Comparison of ENCODE assay signal across 12 mouse cellular contexts in genomic region chr3:155360399-155360798, GRCm38 (mm10).
DNase-seq lines count a peak whose midpoint lies in the region; ATAC-seq and TF ChIP-seq lines count a peak whose summit lies in the region.
"Had no signal": no experiment of that assay in that cellular context is flagged by ENCODE, and none has a peak within 500 bp of the region (broad histone marks: within the 10 kb centered on the region; RNA-seq: fewer than 3 reads in every experiment).

No protein-coding gene starts in this region.

- H3K27me3 ChIP-seq in forebrain, embryonic 14.5 days (replicated peaks; ENCODE audit: control insufficient read depth, insufficient read depth, low read length) = no peaks in the 10 kb centered on the region
- H3K27me3 ChIP-seq in forebrain, embryonic 11.5 days (ENCODE audit: control insufficient read depth, insufficient read depth, low read length) = no peaks in the 10 kb centered on the region
- no peaks in the 10 kb centered on the region for H3K27me3 ChIP-seq in lung, embryonic 14.5 days (ENCODE audit: insufficient read depth, low read length)
- H3K27me3 ChIP-seq: liver, embryonic 12.5 days had no signal

- no peak overlapping the region for H3K27ac ChIP-seq in forebrain, embryonic 14.5 days (ENCODE audit: low read depth, low read length)
- no peak overlapping the region for H3K27ac ChIP-seq in forebrain, embryonic 11.5 days (ENCODE audit: low read depth, low read length)
- no peak overlapping the region for H3K27ac ChIP-seq in lung, embryonic 14.5 days (ENCODE audit: low read depth)
- H3K27ac ChIP-seq: liver, embryonic 12.5 days had no signal

- H3K4me2 ChIP-seq in forebrain, embryonic 14.5 days (ENCODE audit: low read length) = no peak overlapping the region
- no peak overlapping the region for H3K4me2 ChIP-seq in forebrain, embryonic 11.5 days (ENCODE audit: low read depth, low read length, severe bottlenecking)
- no peak overlapping the region for H3K4me2 ChIP-seq in lung, embryonic 14.5 days
- H3K4me2 ChIP-seq: liver, embryonic 12.5 days had no signal

- H3K9ac ChIP-seq in forebrain, embryonic 14.5 days (ENCODE audit: low read length) = no peak overlapping the region
- H3K9ac ChIP-seq in forebrain, embryonic 11.5 days (ENCODE audit: low read length) = no peak overlapping the region
- H3K9ac ChIP-seq in lung, embryonic 14.5 days = no peak overlapping the region
- H3K9ac ChIP-seq: liver, embryonic 12.5 days had no signal

- H3K36me3 ChIP-seq in forebrain, embryonic 14.5 days (ENCODE audit: control insufficient read depth, insufficient read depth, low read length) = no peaks in the 10 kb centered on the region
- H3K36me3 ChIP-seq in forebrain, embryonic 11.5 days (ENCODE audit: control insufficient read depth, insufficient read depth, low read length) = no peaks in the 10 kb centered on the region
- H3K36me3 ChIP-seq in lung, embryonic 14.5 days (ENCODE audit: insufficient read depth) = no peaks in the 10 kb centered on the region
- H3K36me3 ChIP-seq: G1E; liver, embryonic 12.5 days had no signal

- H3K4me3 ChIP-seq in forebrain, embryonic 14.5 days (ENCODE audit: low read depth, low read length) = no peak overlapping the region
- H3K4me3 ChIP-seq in forebrain, embryonic 11.5 days (ENCODE audit: low read depth, low read length) = no peak overlapping the region
- no peak overlapping the region for H3K4me3 ChIP-seq in lung, embryonic 14.5 days (ENCODE audit: low read depth, low read length)
- H3K4me3 ChIP-seq: liver, embryonic 12.5 days had no signal

- 74% methylated on average over 1 of the region's 1 CpGs for WGBS in forebrain, embryonic 14.5 days
- 79% methylated on average over 1 of the region's 1 CpGs for WGBS in forebrain, embryonic 11.5 days
- WGBS in lung, embryonic 14.5 days = 67% methylated on average over 1 of the region's 1 CpGs

- H3K4me1 ChIP-seq in forebrain, embryonic 14.5 days (ENCODE audit: control insufficient read depth, insufficient read depth, low read length) = no peaks in the 10 kb centered on the region
- H3K4me1 ChIP-seq in forebrain, embryonic 11.5 days (replicated peaks; ENCODE audit: control insufficient read depth, insufficient read depth, low read length) = no peaks in the 10 kb centered on the region
- H3K4me1 ChIP-seq in lung, embryonic 14.5 days (ENCODE audit: insufficient read depth) = no peaks in the 10 kb centered on the region
- H3K4me1 ChIP-seq: liver, embryonic 12.5 days had no signal

- peak; percentile 79; the same call in 1 of the 2 replicates for ATAC-seq in forebrain, embryonic 14.5 days
- ATAC-seq in forebrain, embryonic 11.5 days (replicated peaks; ENCODE audit: low FRiP score) = no peak
- no peak; the same call in 1 of the 2 replicates for ATAC-seq in lung, embryonic 14.5 days (ENCODE audit: insufficient read depth)
- ATAC-seq: liver, embryonic 12.5 days had no signal

- TF ChIP-seq CTCF in lung, embryonic 14.5 days (IDR thresholded peaks at IDR 0.05; ENCODE audit: low read depth) = no peak

- no peaks in the 10 kb centered on the region for H3K9me3 ChIP-seq in forebrain, embryonic 14.5 days (replicated peaks; ENCODE audit: control insufficient read depth, low read length)
- no peaks in the 10 kb centered on the region for H3K9me3 ChIP-seq in forebrain, embryonic 11.5 days (ENCODE audit: control insufficient read depth, low read length)
- no peaks in the 10 kb centered on the region for H3K9me3 ChIP-seq in lung, embryonic 14.5 days (ENCODE audit: low read depth, low read length)
- H3K9me3 ChIP-seq: G1E; liver, embryonic 12.5 days had no signal

- peak; percentile 55 for DNase-seq in forebrain, embryonic 14.5 days (ENCODE audit: low spot score)
- DNase-seq in forebrain, embryonic 11.5 days (ENCODE audit: low spot score) = no peak
- peak; percentile 11 for DNase-seq in lung, embryonic 14.5 days
- no peak for DNase-seq in lung, postnatal 10 days
- peak; percentile 18 for DNase-seq in left cerebral cortex, adult 11 months (ENCODE audit: low spot score)
- DNase-seq in right cerebral cortex, postnatal 36 days (ENCODE audit: low spot score in 2 of 2) = peak; percentile 33 to 63
- no peak for DNase-seq in Muller cell, postnatal 12 days (ENCODE audit: inconsistent ontology term)
- DNase-seq in testis, postnatal 14 days (ENCODE audit: low spot score) = no peak
- DNase-seq: gastrocnemius, postnatal 25 days; kidney, adult 2 months had no signal

Comparison
In these comparisons a context has a peak if more than half of its experiments do, and no peak if none do; other contexts are left out.
1. DNase-seq: peak in forebrain, embryonic 14.5 days (single experiment), lung, embryonic 14.5 days (single experiment), left cerebral cortex, adult 11 months (single experiment) and right cerebral cortex, postnatal 36 days (2 of 2); none in forebrain, embryonic 11.5 days (single experiment), lung, postnatal 10 days (single experiment), Muller cell, postnatal 12 days (single experiment) and testis, postnatal 14 days (single experiment).